Mouse (Mus musculus): ENCODE data around the gene Ddx24.

Ddx24 gene

DNA sequence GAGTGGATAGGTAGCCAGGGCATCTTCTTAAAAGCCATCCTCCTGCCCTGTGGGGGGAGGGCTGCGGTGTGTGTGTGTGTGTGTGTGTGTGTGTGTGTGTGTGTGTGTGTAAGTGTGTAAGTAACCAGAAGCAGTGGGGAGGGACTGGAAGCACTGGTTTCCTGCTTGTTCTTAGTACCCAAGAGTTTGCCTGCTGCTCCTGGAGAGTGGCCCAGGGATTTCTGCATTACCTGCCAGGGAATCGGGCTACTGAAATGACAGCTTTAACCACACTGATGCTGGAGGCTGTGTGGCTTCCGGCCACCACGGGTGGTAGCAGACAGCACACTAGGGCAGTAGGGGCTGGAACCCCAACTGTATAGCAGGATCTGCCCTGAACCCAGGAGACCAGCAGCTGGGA lies 35.6 kb downstream of the Ddx24 start:
- DNase-seq (ENCODE audit: low read depth, low spot score), result no peak

DNA sequence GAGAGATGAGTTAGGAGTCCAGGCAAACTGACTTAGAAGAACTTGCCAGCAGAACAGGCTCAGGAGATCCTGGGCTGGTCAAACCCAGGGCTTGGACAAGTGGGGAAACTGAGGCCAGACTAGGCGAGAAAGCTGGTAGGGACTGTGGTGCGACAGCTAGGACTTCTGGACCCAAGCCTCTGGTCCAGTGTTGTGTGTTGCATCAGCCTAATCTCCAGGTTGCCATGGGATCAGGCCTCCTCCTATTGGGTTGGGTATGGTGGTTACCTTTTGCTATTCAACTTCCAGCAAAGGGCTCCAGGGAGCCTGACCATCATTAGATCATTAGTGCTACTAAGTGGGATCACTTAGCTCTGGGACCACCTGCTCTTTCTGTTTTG lies 36.3 kb downstream of the Ddx24 start:
- peak; percentile 70 for DNase-seq (ENCODE audit: low read depth, low spot score)

DNA sequence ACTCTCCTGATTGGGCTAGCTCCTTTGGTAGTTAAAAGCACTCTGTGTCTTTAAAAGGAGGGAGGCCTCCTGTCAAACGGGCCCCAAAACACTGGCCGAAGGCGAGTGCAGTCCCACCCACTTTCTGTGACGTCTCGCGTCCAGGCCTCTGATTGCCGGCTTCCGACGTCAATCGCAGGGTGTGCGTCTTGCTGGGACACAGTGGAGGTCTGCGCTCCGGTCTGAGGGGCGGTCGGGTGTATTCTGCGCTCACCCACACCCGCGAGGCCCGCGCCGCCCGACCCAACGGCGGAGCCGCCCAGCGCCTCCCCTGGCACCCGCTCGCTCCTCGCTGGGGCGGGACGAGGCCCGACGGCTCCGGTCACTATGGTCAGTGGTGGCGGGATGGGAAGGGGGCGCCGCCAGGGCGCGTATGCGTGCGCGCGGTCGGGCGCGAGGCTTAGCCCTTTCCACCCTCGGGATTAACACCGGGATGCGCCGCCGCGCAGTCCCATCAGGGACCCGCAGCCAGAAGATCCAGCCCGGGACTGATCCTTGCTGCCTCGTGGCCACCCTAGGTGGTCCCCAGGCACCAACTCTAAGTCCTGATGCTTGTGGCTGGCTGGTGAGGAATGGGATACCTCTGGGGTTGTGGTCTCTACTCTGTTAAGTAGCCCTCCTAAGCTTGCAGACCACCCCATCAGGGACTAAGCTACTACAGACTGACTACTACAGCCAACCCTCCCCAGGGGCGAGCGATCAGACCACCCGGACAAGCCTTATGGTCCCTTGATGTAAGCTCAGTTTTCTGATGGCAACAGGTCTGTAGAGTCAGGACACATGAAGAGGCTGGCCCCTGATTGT lies 36.9 kb downstream of the Ddx24 start, which contains the start of gene Otub2:
Gene Otub2 (plus strand): TSS at position 178 of the 843 bp plus-strand sequence.
- peak; percentile 88 for DNase-seq (ENCODE audit: low read depth, low spot score)

DNA sequence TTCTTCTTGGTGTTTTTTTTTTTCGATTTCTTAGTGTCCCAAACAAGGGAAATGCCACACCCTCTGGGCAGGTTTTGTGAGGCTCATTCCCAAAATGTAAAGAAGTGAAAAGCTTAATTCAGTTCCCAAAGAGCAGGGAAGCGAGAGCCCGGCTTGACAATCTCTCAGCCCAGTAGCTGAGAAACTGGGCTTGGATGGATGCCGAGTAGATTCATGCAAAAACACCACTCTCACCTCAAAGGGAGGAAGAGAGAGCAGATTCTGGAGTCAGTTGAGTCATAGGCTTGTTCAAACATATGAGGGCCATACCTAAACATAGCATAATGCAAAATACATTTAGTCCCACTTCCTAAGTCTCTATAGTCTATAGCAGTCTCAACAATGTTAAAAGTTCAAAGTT lies 45.4 kb downstream of the Ddx24 start:
- DNase-seq (ENCODE audit: low read depth, low spot score), result no peak

DNA sequence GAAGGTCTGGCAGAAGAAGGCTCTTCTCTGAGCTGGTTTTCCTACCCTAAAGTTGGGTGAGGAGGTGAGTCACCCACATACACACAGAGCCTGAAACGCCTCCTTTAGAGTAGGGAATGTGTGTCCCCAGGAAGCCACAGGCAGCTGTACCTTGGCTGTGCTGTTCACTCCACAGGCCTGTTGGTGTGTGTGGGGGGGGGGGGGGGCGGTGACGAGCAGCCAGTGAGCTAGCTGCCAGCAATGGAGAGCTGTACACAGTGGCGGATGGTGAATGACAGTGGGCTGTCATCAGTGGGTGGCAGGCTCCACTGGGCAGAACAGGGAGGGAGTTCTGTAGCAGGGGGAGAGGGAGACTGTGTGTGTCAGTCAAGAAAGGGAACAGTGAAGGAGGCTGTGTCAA lies 48.9 kb downstream of the Ddx24 start:
- DNase-seq (ENCODE audit: low read depth, low spot score), result no peak

DNA sequence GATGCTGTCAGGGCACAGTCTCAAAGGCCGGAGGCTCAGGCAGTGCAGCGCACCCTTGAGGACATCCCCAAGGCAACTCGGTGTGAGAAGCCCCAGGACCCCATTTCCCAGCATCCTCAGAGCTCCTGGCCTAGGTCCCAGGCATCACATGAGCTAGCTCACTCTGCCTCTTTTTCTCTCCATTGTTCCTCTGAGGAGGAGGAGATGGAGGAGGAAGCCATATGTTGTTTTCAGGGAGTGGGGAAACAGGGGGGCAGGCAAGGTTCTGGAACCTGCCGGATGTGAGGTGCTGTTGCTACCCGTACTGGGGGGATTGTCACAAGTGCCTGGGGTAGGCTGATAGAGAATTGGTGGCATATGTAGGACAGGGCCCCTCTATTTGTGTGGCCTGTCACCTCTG lies 49.5 kb downstream of the Ddx24 start:
- DNase-seq (ENCODE audit: low read depth, low spot score), result no peak

DNA sequence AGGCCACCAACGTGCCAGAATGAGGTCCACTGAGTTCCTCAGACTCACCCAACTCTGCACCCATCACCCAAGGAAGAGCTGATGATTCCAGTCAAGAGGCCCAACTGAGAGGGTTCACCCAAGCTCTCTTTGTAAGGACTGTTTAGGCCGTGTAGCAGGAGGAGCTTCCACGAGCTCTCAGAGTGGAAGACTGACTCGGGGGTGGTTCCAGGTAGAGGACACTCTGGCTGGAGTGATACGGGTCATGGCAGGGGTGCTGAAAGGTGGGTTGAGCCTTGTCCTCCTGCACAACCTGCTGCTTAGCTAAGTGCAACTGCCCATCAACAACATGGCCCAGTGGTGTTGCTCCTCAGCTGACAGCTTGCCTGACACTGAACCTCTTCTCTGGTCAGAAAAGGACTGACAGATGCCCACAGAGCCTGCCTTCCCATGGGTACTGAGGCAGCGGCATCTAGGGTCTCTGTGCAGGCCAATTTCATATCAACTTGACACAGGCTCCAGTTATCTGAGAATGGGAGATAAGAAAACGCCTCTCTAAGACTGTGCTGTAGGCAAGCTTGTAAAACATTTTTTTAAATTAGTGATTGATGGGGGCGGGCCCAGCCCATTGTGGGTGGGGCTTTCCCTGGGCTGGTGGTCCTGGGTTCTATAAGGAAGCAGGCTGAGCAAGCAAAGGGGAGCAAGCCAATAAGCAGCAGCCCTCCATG lies 51.9 kb downstream of the Ddx24 start:
- no peak for DNase-seq (ENCODE audit: low read depth, low spot score)

DNA sequence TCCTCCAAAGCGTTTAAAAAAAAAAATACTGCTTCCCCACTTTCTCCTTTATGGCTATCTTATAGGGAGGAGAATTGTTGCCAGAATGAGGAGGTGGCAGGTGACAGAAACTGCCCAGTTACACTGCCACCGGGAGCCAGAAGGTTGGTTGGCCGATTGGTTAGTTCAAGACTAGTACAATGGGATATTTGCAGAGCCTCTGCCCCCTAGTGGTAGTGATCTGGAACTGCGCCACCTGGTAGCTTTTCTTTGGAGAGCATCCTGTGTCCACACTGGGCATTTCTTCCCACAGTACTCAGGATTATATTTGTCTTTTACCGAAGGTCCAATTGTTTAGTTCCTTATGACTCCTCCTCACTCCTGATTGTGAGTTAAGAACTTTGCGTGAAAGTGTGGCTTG lies 53.9 kb downstream of the Ddx24 start:
- DNase-seq (ENCODE audit: low read depth, low spot score), result peak; percentile 54

DNA sequence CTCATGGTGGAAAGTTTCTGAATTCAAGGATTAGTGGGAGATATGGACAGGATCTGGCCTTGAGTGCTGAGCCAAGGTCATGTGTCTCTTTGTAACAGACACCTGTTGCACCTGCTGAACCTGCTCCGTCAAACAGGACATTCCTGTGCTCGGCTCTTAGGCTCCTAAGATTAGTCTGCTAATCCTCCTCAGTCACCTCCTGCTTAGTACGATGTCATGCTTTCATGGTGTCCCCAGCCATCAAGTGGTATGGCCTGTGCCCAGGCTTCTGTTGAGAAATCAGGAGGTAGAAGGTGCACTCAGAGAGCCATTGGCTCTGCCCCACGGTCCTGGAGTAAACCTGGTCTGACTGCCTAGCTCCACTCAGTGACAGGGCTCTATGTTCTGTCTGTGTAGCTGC lies 54.8 kb downstream of the Ddx24 start:
- DNase-seq (ENCODE audit: low read depth, low spot score), result no peak

DNA sequence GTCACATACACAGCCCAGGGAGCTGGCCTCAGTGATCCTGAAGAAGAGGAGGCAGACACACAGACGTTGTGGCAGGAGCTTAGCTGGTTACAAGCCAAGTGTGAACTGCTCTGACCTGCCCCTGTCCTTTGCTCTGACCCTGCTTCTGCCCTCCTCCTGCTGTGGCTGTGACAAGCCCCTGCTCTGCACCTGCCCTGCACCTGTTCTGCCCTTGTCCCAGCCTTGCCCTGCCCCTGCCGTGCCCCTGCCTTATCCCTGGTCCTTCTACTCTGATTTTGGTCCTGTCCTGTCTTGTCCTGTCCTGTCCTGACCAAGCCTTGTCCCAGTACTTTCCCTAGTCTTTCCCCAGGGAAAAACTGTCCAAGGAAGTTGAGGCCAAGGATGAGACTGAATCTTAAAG lies 56.9 kb downstream of the Ddx24 start:
- DNase-seq (ENCODE audit: low read depth, low spot score), result no peak

DNA sequence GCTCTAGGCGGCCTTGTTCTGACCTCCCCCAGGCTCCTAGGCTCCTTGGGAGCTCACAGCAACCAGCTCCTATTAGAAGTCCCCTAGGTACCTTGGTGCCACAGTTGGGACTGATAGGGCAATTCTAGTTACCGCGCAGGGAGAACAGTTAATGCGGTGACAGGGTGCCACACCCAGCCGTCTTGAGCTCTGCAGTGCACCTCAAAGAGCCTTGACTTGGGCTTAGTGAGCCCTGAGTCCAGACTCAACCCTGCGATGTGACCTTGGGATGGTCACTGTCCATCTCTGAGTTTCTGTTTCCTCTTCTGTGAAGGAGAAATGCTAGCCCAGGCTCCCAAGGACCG lies 57.3 kb downstream of the Ddx24 start:
- no peak for DNase-seq (ENCODE audit: low read depth, low spot score)

DNA sequence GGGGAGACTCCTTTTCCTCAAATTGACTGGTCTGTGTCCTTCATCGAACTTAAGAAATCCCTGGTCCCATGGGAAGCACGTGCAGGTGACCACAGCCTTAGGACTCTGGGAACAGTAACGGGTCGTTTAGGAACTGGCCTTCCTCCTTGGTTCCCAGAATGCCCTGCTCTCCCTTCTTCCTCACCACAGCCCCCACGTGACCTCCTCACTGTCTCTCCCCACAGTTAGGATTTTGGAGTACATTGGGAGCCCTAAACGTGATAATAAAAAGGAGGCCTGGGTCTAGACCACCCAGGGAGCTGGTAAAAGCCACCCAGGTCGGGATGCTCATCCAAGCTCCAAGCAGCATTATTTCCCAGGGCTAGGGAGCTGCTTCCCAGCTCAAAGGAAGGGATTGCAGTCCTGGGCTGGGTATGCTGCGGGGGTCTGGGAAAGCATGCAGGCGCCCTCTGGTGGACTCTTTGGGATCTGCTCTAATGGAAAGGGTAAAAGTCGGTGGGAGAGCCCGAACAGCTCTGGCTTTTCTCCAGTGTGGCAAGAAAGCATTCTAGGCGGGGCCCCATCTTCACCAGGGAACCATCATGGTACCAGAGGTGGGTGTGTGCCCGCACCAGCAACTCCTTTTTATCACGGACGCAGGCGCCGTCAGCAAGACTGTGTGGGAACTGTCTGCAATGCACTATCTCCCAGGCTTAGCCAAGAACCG lies 57.9 kb downstream of the Ddx24 start:
- DNase-seq (ENCODE audit: low read depth, low spot score), result no peak

DNA sequence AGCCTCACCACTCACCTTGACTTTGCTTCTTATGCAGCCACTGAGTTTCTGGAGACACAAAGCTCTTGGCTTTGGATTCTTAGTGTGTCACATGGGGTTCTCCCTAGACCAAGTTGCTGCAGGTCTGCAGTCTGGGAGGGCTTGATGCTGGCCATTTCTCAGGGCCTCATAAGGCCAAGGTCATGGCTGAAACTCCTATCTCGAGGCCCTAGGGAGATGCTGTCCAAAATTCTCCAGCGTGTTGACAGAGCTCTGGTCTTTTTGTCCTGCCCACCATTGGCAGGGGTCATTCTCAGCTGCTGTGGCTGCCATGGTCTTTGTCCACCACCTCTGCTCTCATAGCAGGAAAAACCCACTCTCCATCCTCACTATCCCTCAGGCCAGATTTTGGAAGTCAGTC lies 58.5 kb downstream of the Ddx24 start:
- DNase-seq (ENCODE audit: low read depth, low spot score), result no peak

DNA sequence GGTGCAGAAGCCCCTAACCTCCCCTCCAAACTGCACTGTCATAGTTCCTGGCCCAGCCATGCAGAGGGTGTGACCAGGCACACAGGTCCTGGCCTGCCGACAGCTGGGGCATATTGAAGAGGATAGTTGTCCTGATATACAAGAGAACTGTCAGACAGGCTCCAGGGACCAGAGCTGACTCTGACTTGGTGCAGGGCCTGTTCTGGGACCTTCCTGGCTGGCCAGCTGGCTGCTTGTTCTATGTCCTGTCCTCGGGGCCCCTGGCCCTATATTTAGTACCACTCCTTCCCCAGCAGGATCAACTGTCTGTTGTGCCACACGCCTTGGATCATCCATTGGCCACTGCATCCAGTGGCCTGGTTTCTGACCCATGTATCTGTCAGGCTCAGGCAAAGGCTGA lies 63.3 kb downstream of the Ddx24 start:
- no peak for DNase-seq (ENCODE audit: low read depth, low spot score)

DNA sequence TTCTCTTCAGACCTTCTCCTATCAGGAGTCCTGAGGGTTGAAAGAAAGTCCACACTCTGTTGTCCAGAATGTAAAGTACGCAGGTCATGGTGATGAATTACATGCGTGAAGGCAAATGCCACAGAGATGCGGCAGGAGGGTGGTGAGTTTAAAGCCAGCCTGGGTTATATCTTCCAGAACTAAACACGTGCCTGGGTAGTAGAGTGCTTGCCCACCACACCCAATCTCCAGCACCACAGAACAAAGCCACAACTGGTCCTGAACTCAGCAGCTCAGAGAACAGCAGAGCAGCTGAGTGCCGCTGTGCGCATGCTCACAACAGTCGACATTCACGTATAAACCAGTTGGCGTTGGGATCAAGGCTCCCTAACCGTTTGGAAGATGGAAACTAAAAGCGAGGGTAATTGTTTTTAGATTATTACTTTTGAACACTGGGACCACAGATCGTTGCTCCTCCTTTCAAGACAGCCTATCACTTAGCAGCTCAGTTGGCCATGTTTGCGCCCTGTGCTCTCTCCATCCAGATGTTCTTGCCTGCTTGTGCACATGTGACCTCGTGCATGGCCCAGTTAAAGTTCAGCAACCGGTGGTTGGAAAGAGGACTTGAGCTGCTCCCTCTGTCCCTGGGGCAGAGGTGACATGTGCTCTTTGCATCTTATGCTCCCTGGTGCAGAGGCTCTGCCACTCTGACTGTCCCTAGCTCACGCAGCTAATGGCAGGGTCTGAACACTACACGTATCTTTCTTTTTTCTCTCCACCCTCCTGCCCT lies 63.9 kb downstream of the Ddx24 start:
- no peak for DNase-seq (ENCODE audit: low read depth, low spot score)

DNA sequence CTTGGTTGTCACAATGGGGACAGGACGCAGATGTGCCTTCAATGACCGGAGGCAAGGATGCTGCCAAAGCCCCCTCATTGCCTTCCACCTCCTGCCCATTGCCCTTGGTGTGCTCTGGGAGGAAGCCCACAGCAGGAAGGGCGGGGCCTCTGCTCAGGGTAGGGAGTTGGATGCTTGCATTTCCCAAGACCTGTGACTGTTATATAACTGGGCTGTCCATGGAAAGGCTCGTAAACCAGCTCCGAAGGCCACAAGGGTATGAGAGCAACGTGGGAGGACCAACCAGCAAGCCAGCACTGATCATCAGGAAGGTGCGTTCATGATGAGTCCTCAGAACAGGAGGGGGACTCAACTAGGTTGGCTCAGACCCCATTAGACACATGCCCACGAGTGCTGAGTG lies 64.8 kb downstream of the Ddx24 start:
- DNase-seq (ENCODE audit: low read depth, low spot score), result no peak

DNA sequence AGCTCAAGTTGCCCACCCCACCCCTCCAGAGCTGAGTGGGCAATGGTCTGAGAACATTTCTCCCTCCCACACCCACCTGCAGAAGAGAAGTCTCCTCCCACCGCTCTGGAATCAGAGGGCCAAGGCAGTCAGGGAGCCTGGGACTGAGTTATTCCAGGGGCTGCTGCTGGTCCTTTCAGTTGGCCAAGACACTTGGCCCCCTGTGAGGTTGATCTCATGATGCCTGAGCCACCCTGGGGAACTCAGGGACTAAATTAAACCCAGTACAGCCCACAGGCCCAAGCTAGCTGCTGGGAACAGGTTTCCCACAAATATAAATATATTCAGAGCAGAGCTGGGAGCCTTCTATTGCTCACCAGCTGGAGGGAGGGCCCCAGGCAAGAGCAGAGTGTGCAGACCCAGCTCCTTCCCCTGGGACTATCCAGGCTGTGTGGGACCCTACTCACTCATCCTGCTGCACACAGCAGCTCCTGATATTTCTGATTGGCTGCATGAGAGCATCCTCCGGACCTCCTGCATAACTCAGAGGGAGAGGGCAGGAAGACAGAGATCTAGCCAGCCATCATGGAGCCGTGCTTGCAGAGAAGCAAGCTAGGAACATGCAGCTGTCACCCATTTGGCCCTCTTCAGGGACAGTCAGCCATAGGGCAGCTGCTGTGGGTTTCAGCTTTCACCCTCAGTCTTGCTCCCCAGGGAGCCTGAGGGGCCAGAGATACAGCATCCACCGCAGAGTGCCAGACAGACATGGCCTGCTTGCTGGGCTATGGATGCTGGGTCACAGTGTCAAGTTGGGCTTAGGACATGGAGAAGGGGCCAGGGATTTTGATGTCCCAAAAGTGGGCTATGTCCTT lies 66.5 kb downstream of the Ddx24 start:
- no peak for DNase-seq (ENCODE audit: low read depth, low spot score)

DNA sequence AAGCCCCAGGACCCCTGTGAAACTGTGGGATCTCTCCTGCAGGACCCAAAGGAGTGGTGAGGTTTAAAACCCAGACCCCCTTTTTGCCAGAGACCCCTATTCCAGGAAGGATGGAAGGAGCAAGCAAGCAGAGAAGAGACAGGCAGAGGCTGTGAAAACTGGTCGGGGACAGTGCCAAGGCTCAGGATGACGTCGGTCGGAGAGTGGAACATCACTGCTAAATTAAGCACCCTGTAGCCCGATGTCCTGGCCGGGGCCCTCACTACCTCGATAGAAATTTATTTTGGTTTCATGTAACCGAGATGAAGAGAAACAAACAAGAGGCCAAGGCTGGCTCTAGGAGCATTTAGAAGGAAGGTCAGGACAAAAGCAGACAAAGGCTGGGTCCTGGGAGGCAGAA lies 67.4 kb downstream of the Ddx24 start:
- no peak for DNase-seq (ENCODE audit: low read depth, low spot score)

Data from c-Kit-negative CD71-positive TER-119-positive erythroid progenitor cells, embryonic 14.5 days (primary cell).